Mouse (Mus musculus) midbrain, embryonic 14.5 days (tissue): ENCODE results near the gene Mas1. TPM values are rescaled to one million over a fixed set of nuclear protein-coding genes. Genes with fewer than 3 reads are reported as not detected.

Experiments
- ATAC-seq: fragments of 200-750 bp; cut with Nextera tagmentation; 2 replicates; pipeline ENCODE4 v1.8.0; 2017; ENCODE audit warnings: moderate number of reproducible peaks, moderate library complexity; ENCODE audit not compliant: low FRiP score, low TSS enrichment
- DNase-seq: peaks from one replicate; pipeline ENCODE4 v3.0.0-alpha.2; 2015
- H3K27ac ChIP-seq: fragments of 300-500 bp; sonication (generic); replicated peaks from 2 replicates; pipeline ENCODE4 v1.5.1; 2014; ENCODE audit warnings: mild to moderate bottlenecking, low read depth, low read length, moderate library complexity
- H3K27me3 ChIP-seq: fragments of 300-500 bp; sonication (generic); 2 replicates; pipeline ENCODE4 v1.6.1; 2014; ENCODE audit warnings: low read length, control low read depth, mixed read lengths; ENCODE audit not compliant: control insufficient read depth, insufficient read depth
- H3K36me3 ChIP-seq: fragments of 300-500 bp; sonication (generic); 2 replicates; pipeline ENCODE4 v1.6.1; 2014; ENCODE audit warnings: low read length, control low read depth; ENCODE audit not compliant: control insufficient read depth, insufficient read depth
- H3K4me1 ChIP-seq: fragments of 300-500 bp; sonication (generic); 2 replicates; pipeline ENCODE4 v1.6.1; 2014; ENCODE audit warnings: mild to moderate bottlenecking, antibody characterized with exemption, low read length, control low read depth; ENCODE audit not compliant: control insufficient read depth, insufficient read depth
- H3K4me2 ChIP-seq: fragments of 300-500 bp; sonication (generic); 2 replicates; pipeline ENCODE4 v1.6.1; 2014; ENCODE audit warnings: mild to moderate bottlenecking, low read length, moderate library complexity
- H3K4me3 ChIP-seq: fragments of 300-500 bp; sonication (generic); replicated peaks from 2 replicates; pipeline ENCODE4 v1.5.1; 2014; ENCODE audit warnings: low read depth, low read length
- H3K9ac ChIP-seq: fragments of 300-500 bp; sonication (generic); replicated peaks from 2 replicates; pipeline ENCODE4 v1.6.1; 2014; ENCODE audit warnings: mild to moderate bottlenecking, low read length, moderate library complexity
- H3K9me3 ChIP-seq: fragments of 300-500 bp; sonication (generic); 2 replicates; pipeline ENCODE4 v1.6.1; 2016; ENCODE audit warnings: low read length, control low read depth, mixed read lengths; ENCODE audit not compliant: control insufficient read depth
- WGBS: fragments of 180-500 bp; shearing (Covaris S2); extraction: QIAGEN DNeasy Blood & Tissue Kit; methylation state at CpG from one replicate; pipeline ENCODE4 v1.1.7; 2014; 5-methylcytosine and 5-hydroxymethylcytosine counted together
- polyA plus RNA-seq: library from polyadenylated mRNA; unstranded; fragments of >200 nt; fragmentation: Nextera tagmentation; extraction: Ambion mirVana; gene quantifications from 2 replicates; pipeline ENCODE4 v1.2.1, GENCODE M21; 2014

Gene Mas1
- polyA plus RNA-seq, 1 experiment from 2014 or later: 0.12 TPM

- Histone ChIP-seq H3K4me2 (no peak overlapping the region), H3K4me1 (no peaks in the 10 kb centered on the region), H3K27me3 (no peaks in the 10 kb centered on the region), H3K9ac (no peak overlapping the region), H3K27ac (no peak overlapping the region), H3K4me3 (no peak overlapping the region), H3K36me3 (no peaks in the 10 kb centered on the region), H3K9me3 (no peaks in the 10 kb centered on the region)
- 87% methylated on average over 12 of the region's 12 CpGs for WGBS
- DNase-seq (no peak), ATAC-seq (no peak)
These were observed 68.3 kb downstream of the Mas1 start for GRCm38 (mm10) chr17:12799368-12800275.

DNA sequence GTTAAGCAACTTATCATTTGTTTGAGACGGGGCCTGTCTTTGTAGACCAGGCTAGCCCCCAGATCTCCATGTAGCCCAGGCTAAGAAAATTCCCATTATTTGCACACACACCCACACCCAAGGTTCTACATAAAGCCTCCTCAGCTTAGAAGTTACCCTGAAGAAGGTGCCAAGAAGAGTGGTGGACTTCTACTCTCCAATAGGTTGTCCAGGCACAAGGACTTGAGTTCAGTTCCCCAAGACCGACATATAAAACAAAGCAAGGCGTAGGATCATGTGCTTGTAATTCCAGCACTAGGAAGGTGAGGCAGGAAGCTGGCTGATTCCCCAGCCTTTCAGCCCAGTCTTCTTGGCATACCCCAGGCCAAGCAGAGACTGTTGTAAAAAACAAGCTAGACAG is 69.4 kb downstream of the Mas1 start:
- Histone ChIP-seq H3K4me2 (no peak overlapping the region), H3K36me3 (no peaks in the 10 kb centered on the region), H3K4me1 (no peaks in the 10 kb centered on the region), H3K9me3 (no peaks in the 10 kb centered on the region), H3K27ac (no peak overlapping the region), H3K9ac (no peak overlapping the region), H3K4me3 (no peak overlapping the region), H3K27me3 (no peaks in the 10 kb centered on the region; the same call in 1 of the 2 replicates)
- DNase-seq: no peak
- ATAC-seq: no peak
- 93% methylated on average over 3 of the region's 3 CpGs for WGBS

DNA sequence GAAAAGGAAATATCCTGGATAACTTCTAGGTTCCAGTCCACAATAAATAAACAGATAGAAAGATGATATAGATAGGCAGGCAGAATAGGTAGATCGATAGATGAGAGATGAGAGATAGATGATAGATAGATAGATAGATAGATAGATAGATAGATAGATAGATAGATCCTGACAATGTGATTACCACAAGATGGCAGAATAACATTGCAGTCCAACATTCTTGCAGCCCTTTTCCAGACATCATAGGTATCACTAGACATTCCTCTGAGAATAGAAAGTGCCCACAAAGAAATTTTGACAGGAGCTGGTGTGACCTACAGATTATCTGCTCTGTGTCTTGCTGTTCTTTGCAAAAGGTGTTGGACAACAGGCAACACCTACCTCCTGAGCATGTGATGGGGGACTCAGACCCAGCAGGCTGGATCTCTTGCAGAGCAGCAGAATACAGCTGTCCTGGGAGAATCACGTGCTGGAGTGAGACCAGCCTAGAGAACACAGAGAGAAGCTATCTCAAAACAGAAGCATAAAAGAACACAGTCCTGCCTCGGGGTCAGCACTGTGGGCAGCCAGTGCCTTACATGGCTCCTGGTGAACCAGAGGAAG is 70.4 kb downstream of the Mas1 start:
- no peak for DNase-seq
- WGBS: 81% methylated on average over 3 of the region's 3 CpGs

DNA sequence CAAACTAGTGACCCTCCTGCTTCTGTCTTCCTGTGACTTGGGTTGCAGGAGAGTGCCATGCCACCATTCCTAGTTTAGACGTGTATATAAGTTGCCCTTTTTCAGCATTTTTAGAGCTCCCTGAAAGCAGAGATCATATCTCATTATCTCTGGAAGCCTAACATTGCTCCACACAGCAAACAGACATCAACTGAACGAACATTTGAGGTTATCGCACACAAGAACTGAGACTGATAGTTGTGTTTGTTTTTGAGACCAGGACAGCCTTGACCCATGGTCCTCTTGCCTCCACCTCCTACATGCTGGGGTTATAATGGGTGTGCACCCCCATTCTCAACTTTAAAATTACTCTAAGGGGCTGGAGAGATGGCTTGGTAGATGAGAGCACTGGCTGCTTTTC is 71.3 kb downstream of the Mas1 start:
- H3K4me1 ChIP-seq: peaks cover 1% of the 10 kb centered on the region
- WGBS: 81% methylated on average over 3 of the region's 3 CpGs
- no peaks in the 10 kb centered on the region for H3K9me3 ChIP-seq
- DNase-seq (no peak), ATAC-seq (no peak)
- H3K27me3 ChIP-seq: no peaks in the 10 kb centered on the region; the same call in 1 of the 2 replicates
- H3K4me3 ChIP-seq: no peak overlapping the region
- no peak overlapping the region for H3K4me2 ChIP-seq
- H3K27ac ChIP-seq: no peak overlapping the region
- no peak overlapping the region for H3K9ac ChIP-seq
- no peaks in the 10 kb centered on the region for H3K36me3 ChIP-seq

More for the DNA sequence above, 70.4 kb downstream of the Mas1 start:
- no peaks in the 10 kb centered on the region for H3K36me3 ChIP-seq
- H3K4me2 ChIP-seq: no peak overlapping the region
- H3K9me3 ChIP-seq: no peaks in the 10 kb centered on the region
- no peak for ATAC-seq
- H3K9ac ChIP-seq: no peak overlapping the region
- H3K27ac ChIP-seq: no peak overlapping the region
- no peaks in the 10 kb centered on the region for H3K4me1 ChIP-seq
- no peak overlapping the region for H3K4me3 ChIP-seq
- no peaks in the 10 kb centered on the region; the same call in 1 of the 2 replicates for H3K27me3 ChIP-seq

GRCm38 (mm10) chr17:12793660-12794406 is 74.1 kb downstream of the Mas1 start:
- Histone ChIP-seq H3K9ac (no peak overlapping the region), H3K27ac (no peak overlapping the region), H3K9me3 (no peaks in the 10 kb centered on the region), H3K4me1 (peaks cover 19% of the 10 kb centered on the region), H3K36me3 (no peaks in the 10 kb centered on the region), H3K4me3 (no peak overlapping the region), H3K4me2 (no peak overlapping the region), H3K27me3 (no peaks in the 10 kb centered on the region; the same call in 1 of the 2 replicates)
- ATAC-seq (no peak), DNase-seq (no peak)
- WGBS: 86% methylated on average over 8 of the region's 8 CpGs

- no peaks in the 10 kb centered on the region for H3K36me3 ChIP-seq
- no peak for DNase-seq
- no peaks in the 10 kb centered on the region; the same call in 1 of the 2 replicates for H3K27me3 ChIP-seq
- H3K27ac ChIP-seq: no peak overlapping the region
- H3K9ac ChIP-seq: no peak overlapping the region
- no peaks in the 10 kb centered on the region for H3K9me3 ChIP-seq
- H3K4me1 ChIP-seq: peaks cover 19% of the 10 kb centered on the region
- no peak overlapping the region for H3K4me2 ChIP-seq
- 77% methylated on average over 11 of the region's 11 CpGs for WGBS
- no peak overlapping the region for H3K4me3 ChIP-seq
- no peak for ATAC-seq
These were observed 75.3 kb downstream of the Mas1 start for GRCm38 (mm10) chr17:12792422-12793206.

GRCm38 (mm10) chr17:12791420-12791819 is 76.5 kb downstream of the Mas1 start:
- Histone ChIP-seq H3K4me1 (peaks cover 19% of the 10 kb centered on the region), H3K27ac (peak overlapping the region; percentile 60), H3K9ac (no peak overlapping the region), H3K4me2 (no peak overlapping the region), H3K4me3 (no peak overlapping the region), H3K9me3 (no peaks in the 10 kb centered on the region), H3K27me3 (no peaks in the 10 kb centered on the region; the same call in 1 of the 2 replicates), H3K36me3 (no peaks in the 10 kb centered on the region)
- WGBS: 45% methylated on average over 4 of the region's 4 CpGs
- ATAC-seq (no peak), DNase-seq (peak; percentile 8)

- Histone ChIP-seq H3K27ac (peak overlapping the region; percentile 60; the same call in 1 of the 2 replicates), H3K27me3 (no peaks in the 10 kb centered on the region; the same call in 1 of the 2 replicates), H3K4me3 (no peak overlapping the region), H3K4me1 (peaks cover 19% of the 10 kb centered on the region), H3K4me2 (no peak overlapping the region), H3K9ac (no peak overlapping the region), H3K36me3 (no peaks in the 10 kb centered on the region), H3K9me3 (no peaks in the 10 kb centered on the region)
- WGBS: 9% methylated on average over 5 of the region's 5 CpGs
- peak; percentile 50; the same call in 1 of the 2 replicates for ATAC-seq
- DNase-seq: no peak
These were observed 76.9 kb downstream of the Mas1 start for GRCm38 (mm10) chr17:12791079-12791406.
